Mouse (Mus musculus) neural tube, embryonic 14.5 days (tissue): ENCODE results near the gene Tgfb3. TPM values are rescaled to one million over a fixed set of nuclear protein-coding genes. Genes with fewer than 3 reads are reported as not detected.

Experiments used
- ATAC-seq: fragments of 200-750 bp; cut with Nextera tagmentation; 2 replicates; pipeline ENCODE4 v1.8.0; 2017; ENCODE audit warnings: low read depth, mild to moderate bottlenecking, moderate TSS enrichment, moderate library complexity
- H3K27ac ChIP-seq: fragments of 300-500 bp; sonication (generic); 2 replicates; pipeline ENCODE4 v1.5.1; 2014; ENCODE audit warnings: low read depth, mild to moderate bottlenecking, control low read depth, low read length, moderate library complexity, mixed read lengths
- H3K27me3 ChIP-seq: fragments of 300-500 bp; sonication (generic); 2 replicates; pipeline ENCODE4 v1.6.1; 2014; ENCODE audit warnings: low read length; ENCODE audit not compliant: control insufficient read depth, insufficient read depth
- H3K36me3 ChIP-seq: fragments of 300-500 bp; sonication (generic); 2 replicates; pipeline ENCODE4 v1.6.1; 2014; ENCODE audit warnings: low read length, mixed read lengths; ENCODE audit not compliant: control insufficient read depth, insufficient read depth
- H3K4me1 ChIP-seq: fragments of 300-500 bp; sonication (generic); 2 replicates; pipeline ENCODE4 v1.6.1; 2014; ENCODE audit warnings: low read length; ENCODE audit not compliant: control insufficient read depth, insufficient read depth
- H3K4me2 ChIP-seq: fragments of 300-500 bp; sonication (generic); 2 replicates; pipeline ENCODE4 v1.6.1; 2014; ENCODE audit warnings: mild to moderate bottlenecking, low read depth, low read length, control low read depth
- H3K4me3 ChIP-seq: fragments of 300-500 bp; sonication (generic); 2 replicates; pipeline ENCODE4 v1.5.1; 2014; ENCODE audit warnings: low read depth, low read length, control low read depth, mixed read lengths
- H3K9ac ChIP-seq: fragments of 300-500 bp; sonication (generic); replicated peaks from 2 replicates; pipeline ENCODE4 v1.6.1; 2014; ENCODE audit warnings: low read depth, mild to moderate bottlenecking, control low read depth, low read length, mixed read lengths
- H3K9me3 ChIP-seq: fragments of 300-500 bp; sonication (generic); 2 replicates; pipeline ENCODE4 v1.6.1; 2016; ENCODE audit warnings: low read length; ENCODE audit not compliant: control insufficient read depth
- WGBS: fragments of 180-500 bp; shearing (Covaris S2); extraction: QIAGEN DNeasy Blood & Tissue Kit; methylation state at CpG from one replicate; pipeline ENCODE4 v1.1.7; 2014; 5-methylcytosine and 5-hydroxymethylcytosine counted together
- polyA plus RNA-seq: library from polyadenylated mRNA; unstranded; fragments of >200 nt; fragmentation: Nextera tagmentation; extraction: Ambion mirVana; gene quantifications from 2 replicates; pipeline ENCODE4 v1.2.1, GENCODE M21; 2014

The Tgfb3 gene
- 2.8 and 4.1 TPM in 2 replicates for polyA plus RNA-seq

DNA sequence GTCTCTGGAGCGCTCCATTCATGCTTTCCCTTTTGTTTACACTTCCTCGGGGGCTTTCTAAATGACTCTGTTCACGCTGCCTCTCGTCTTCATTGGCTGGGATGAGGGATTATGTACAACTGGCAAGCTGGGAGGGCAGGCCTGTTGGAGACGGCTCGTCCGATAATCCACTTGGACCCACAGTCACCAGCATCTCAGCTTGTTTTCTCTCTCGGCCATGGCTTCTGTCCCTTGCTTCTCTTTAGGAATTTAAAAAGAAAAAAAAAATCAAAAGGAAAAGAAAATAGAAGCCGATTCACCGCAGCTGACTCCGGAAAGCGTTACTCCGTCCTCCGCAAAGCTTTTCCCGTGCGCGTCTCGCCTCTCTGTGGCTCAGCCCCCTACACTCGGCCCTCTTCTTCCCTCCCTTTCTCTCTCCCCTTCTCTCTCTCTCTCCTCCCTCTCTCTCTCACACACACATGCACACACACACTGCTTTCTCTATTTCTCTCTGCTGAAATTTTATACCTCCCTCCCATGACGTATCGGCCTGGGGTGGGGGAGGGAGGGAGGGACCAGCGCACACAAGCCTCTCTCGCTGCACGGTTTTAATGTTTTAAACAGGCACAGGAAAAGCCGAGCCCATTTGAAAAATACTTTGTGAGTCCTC lies at the start of gene Tgfb3:
Gene Tgfb3 (minus strand): TSS at position 489 of the 649 bp plus-strand sequence.
- Histone ChIP-seq H3K4me1 (peaks cover 17% of the 10 kb centered on the region), H3K9ac (peak within 1 kb of the TSS; percentile 43), H3K4me3 (peak within 1 kb of the TSS; percentile 42), H3K9me3 (no peaks in the 10 kb centered on the region), H3K27ac (peak within 1 kb of the TSS; percentile 72; the same call in 1 of the 2 replicates), H3K27me3 (no peaks in the 10 kb centered on the region), H3K36me3 (no peaks in the 10 kb centered on the region), H3K4me2 (peak within 1 kb of the TSS; percentile 95)
- ATAC-seq: peak; percentile 44; the same call in 1 of the 2 replicates
- WGBS: under 1% methylated on average over 25 of the region's 25 CpGs

DNA sequence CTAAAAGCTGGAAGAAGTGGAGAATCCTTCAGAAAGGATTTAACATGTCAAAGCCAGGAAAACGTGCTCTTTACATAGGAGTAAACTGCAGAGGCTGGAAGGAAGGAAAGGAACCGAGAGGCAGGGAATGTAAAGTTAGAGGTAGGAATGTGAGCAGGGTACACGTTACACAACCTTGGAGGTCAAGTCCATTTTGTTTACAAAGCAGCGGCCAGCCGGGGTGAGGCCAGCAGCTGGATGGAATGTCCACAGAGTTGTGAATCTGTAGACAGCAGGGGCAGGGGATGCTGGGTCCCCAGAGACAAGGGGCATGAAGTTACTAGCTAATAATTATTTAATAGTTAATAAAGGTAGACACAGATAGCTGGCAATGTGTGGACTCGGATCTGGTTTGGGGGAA lies 49.3 kb upstream of the Tgfb3 start:
- H3K4me1 ChIP-seq: no peaks in the 10 kb centered on the region
- H3K27ac ChIP-seq: no peak overlapping the region
- WGBS: 86% methylated on average over 6 of the region's 6 CpGs
- H3K4me3 ChIP-seq: no peak overlapping the region
- no peak for ATAC-seq
- no peaks in the 10 kb centered on the region for H3K27me3 ChIP-seq
- H3K9ac ChIP-seq: no peak overlapping the region
- no peak overlapping the region for H3K4me2 ChIP-seq
- H3K36me3 ChIP-seq: no peaks in the 10 kb centered on the region
- H3K9me3 ChIP-seq: no peaks in the 10 kb centered on the region

DNA sequence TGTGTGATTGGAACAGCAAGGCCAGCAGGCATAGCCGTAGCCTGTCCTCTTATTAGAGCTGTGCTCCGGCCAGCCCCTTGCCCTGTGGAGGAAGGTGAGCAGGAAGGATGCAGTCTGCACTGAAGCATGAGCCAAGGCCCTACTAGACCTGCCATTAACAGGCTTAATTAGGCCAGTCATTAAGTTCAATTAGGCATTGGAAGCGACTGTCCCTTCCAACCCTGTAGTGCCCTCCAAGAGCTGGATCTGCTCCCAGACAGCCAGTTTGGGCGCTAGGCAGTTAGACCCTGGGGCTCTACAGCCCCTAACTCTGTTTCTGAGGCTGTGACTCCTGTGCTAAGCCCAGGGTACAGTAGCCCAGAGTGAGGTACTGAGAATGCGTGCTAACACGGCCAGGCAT lies 45.2 kb upstream of the Tgfb3 start:
- ATAC-seq: no peak
- H3K4me1 ChIP-seq: no peaks in the 10 kb centered on the region
- no peaks in the 10 kb centered on the region for H3K9me3 ChIP-seq
- no peak overlapping the region for H3K4me3 ChIP-seq
- H3K4me2 ChIP-seq: no peak overlapping the region
- no peaks in the 10 kb centered on the region for H3K36me3 ChIP-seq
- 72% methylated on average over 6 of the region's 6 CpGs for WGBS
- no peak overlapping the region for H3K27ac ChIP-seq
- H3K27me3 ChIP-seq: no peaks in the 10 kb centered on the region
- H3K9ac ChIP-seq: no peak overlapping the region

DNA sequence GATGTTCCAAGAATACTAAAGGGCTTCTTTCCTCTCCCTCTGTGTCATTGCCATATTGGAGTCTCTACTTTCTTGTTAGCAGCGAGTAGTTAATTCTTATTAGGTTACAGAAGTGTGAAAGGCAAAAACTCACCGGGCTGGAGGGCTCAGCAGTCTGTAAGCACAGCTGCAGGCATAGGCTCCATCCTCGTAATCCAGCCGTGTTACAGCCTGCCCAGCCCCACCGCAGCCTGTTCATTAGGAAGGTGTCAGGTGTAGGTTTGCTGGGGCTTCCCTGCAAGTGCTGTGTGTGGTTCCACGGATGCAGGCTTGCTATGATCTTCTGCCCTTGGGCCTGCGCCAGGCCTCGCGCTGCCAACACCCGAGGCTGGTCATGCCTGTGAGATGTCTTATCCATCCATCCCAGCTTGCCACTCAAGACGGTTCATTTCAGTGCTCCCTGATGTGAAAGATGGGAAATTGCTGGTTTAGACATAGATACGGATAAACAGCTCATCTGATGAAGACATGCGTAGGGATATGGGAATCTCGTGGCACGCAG lies 37.5 kb upstream of the Tgfb3 start:
- ATAC-seq: no peak
- H3K4me2 ChIP-seq: no peak overlapping the region
- no peak overlapping the region for H3K27ac ChIP-seq
- H3K9ac ChIP-seq: no peak overlapping the region
- no peaks in the 10 kb centered on the region for H3K36me3 ChIP-seq
- H3K4me1 ChIP-seq: no peaks in the 10 kb centered on the region
- WGBS: 74% methylated on average over 15 of the region's 15 CpGs
- H3K4me3 ChIP-seq: no peak overlapping the region
- H3K27me3 ChIP-seq: no peaks in the 10 kb centered on the region
- no peaks in the 10 kb centered on the region for H3K9me3 ChIP-seq

DNA sequence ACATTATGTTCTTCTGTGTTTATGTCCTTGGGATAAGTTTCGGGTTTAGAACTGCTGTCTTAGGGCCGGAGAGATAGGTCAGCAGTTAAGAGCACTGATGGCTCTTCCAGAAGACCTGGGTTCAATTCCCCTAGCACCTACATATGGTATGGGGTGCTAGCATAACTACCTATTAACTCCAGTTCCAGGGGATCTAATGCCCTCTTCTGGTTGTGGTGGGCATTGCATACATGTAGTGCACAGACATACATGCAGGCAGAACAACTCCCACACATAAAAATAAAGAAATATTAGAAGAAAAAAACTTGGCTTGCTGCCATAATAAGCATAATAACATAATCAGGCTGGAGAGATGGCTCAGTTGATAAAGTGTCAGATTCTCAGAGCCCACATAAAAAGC lies 31.8 kb upstream of the Tgfb3 start:
- no peaks in the 10 kb centered on the region for H3K9me3 ChIP-seq
- ATAC-seq: no peak
- H3K4me2 ChIP-seq: no peak overlapping the region
- H3K4me3 ChIP-seq: no peak overlapping the region
- no peak overlapping the region for H3K27ac ChIP-seq
- H3K4me1 ChIP-seq: no peaks in the 10 kb centered on the region
- H3K27me3 ChIP-seq: no peaks in the 10 kb centered on the region
- 95% methylated on average over 2 of the region's 2 CpGs for WGBS
- no peaks in the 10 kb centered on the region for H3K36me3 ChIP-seq
- H3K9ac ChIP-seq: no peak overlapping the region

DNA sequence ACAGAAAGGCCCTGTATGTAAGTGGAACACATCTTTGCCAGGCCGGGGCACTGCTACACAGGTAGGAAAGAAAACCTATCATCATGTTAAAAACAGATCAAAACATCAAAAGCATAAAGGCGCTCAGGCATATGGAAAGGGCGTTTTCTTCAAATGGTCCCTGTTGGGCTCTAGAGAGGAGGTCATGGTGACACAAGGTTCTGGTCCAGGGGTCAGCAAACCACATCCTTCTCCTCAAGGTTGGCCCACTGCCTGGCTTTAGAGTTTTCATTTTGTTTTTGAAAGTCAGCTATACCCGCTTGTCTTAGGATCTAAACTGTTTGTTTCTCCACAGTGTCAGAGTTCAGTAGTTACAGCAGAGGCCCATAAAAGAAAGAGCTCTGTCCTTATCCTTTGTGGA lies 30.7 kb upstream of the Tgfb3 start:
- H3K27ac ChIP-seq: no peak overlapping the region
- no peaks in the 10 kb centered on the region for H3K4me1 ChIP-seq
- H3K4me3 ChIP-seq: no peak overlapping the region
- H3K36me3 ChIP-seq: no peaks in the 10 kb centered on the region
- no peak for ATAC-seq
- whole genome bisulfite sequencing: 85% methylated on average over 4 of the region's 4 CpGs
- H3K9me3 ChIP-seq: no peaks in the 10 kb centered on the region
- no peak overlapping the region for H3K4me2 ChIP-seq
- no peaks in the 10 kb centered on the region for H3K27me3 ChIP-seq
- no peak overlapping the region for H3K9ac ChIP-seq

DNA sequence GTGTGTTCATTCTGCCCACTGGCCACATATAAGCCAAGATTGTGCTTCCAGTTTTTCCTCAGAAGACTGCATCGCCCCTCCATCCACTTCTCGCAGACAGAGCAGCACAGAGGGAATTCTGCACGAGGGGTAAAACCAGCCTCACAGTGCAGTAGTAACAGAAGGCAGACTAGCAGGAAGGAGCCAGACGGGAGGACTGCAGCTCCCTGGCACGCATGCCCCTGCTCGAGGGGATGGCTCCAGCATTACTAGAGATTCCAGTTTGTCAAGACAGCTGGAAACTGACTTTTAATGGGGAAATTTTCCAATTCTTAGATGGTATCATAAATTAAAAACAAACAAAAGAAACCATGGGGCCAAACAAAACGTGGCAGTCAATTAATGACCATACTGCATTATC lies 28.8 kb upstream of the Tgfb3 start:
- H3K4me3 ChIP-seq: no peak overlapping the region
- H3K4me1 ChIP-seq: peaks cover 12% of the 10 kb centered on the region; the same call in 1 of the 2 replicates
- no peaks in the 10 kb centered on the region for H3K36me3 ChIP-seq
- H3K9me3 ChIP-seq: no peaks in the 10 kb centered on the region
- no peak overlapping the region for H3K27ac ChIP-seq
- no peak for ATAC-seq
- H3K9ac ChIP-seq: no peak overlapping the region
- H3K27me3 ChIP-seq: no peaks in the 10 kb centered on the region
- WGBS: 73% methylated on average over 7 of the region's 7 CpGs
- no peak overlapping the region for H3K4me2 ChIP-seq

DNA sequence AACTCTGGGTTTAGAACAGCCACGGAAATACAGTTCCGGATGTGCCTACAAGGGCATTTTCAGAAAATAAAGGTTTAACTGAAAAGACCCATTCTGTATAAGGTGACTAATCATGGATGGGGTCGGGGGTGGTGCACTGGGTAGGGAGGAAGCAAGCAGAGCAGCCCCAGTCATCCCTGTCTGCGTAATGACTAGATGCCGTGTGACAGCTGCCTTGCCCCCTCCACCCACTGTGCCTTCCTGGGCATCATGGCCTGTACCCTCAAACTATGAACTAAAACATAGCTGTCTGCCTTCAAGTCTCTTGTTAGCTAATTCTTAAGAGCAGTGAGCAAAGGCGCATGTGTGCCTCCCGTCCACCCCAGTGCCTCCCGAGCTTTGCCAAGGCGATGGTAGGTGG lies 27.2 kb upstream of the Tgfb3 start:
- no peak overlapping the region for H3K4me2 ChIP-seq
- no peak overlapping the region for H3K27ac ChIP-seq
- no peak overlapping the region for H3K9ac ChIP-seq
- 94% methylated on average over 9 of the region's 9 CpGs for WGBS
- ATAC-seq: no peak
- H3K4me3 ChIP-seq: no peak overlapping the region
- no peaks in the 10 kb centered on the region for H3K36me3 ChIP-seq
- no peaks in the 10 kb centered on the region for H3K27me3 ChIP-seq
- H3K9me3 ChIP-seq: no peaks in the 10 kb centered on the region
- peaks cover 13% of the 10 kb centered on the region; the same call in 1 of the 2 replicates for H3K4me1 ChIP-seq

DNA sequence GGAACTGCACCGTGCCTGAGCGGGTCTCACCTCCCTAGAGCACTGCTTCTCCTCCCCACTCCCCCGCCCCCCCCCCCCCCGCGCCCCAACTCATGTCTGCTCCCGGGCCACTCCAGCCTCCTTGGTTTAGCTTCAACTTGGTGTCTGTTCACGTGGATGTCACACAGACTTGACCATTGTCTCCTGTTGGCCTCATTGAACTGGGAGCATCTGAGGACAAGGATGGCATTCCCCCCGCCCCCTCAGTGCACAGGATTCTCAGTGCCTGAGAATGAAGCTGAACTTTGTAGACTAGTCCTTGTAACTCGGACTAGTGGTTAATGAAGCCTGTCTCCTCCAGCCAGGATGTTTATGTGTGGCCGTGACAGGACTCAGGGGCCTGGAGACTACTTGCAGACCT lies 26.7 kb upstream of the Tgfb3 start:
- ATAC-seq: no peak
- Histone ChIP-seq H3K9me3 (no peaks in the 10 kb centered on the region), H3K9ac (no peak overlapping the region), H3K4me2 (no peak overlapping the region), H3K27ac (no peak overlapping the region), H3K4me1 (peaks cover 13% of the 10 kb centered on the region; the same call in 1 of the 2 replicates), H3K36me3 (no peaks in the 10 kb centered on the region), H3K4me3 (no peak overlapping the region), H3K27me3 (no peaks in the 10 kb centered on the region)
- 83% methylated on average over 7 of the region's 10 CpGs for WGBS
